Mouse (Mus musculus) right cerebral cortex, adult 2 months (tissue): ENCODE results near the gene Mbnl2.
A peak's percentile ranks its signal among the peaks of the same experiment; 100 is the strongest.

ENCODE experiments used
- DNase-seq, 2 experiments: peaks; one replicate each; pipeline ENCODE4 v3.0.0; 2021 to 2022; ENCODE audit warnings: low spot score in 2 of 2

Mbnl2 gene

GRCm38 (mm10) chr14:120416886-120417285 lies 141.4 kb downstream of the Mbnl2 start:
- DNase-seq: no peak

GRCm38 (mm10) chr14:120418964-120419363 lies 143.5 kb downstream of the Mbnl2 start:
- DNase-seq: no peak

GRCm38 (mm10) chr14:120428497-120428896 lies 153.0 kb downstream of the Mbnl2 start:
- DNase-seq: peak; percentile 61 to 76

GRCm38 (mm10) chr14:120432773-120433172 lies 157.3 kb downstream of the Mbnl2 start:
- DNase-seq: no peak

- DNase-seq: peak in 1 of 2 experiments; percentile 16
Observed at GRCm38 (mm10) chr14:120433931-120434398, 158.5 kb downstream of the Mbnl2 start.

GRCm38 (mm10) chr14:120434831-120435230 lies 159.4 kb downstream of the Mbnl2 start:
- no peak for DNase-seq

- DNase-seq: no peak
Observed at GRCm38 (mm10) chr14:120440716-120441115, 165.2 kb downstream of the Mbnl2 start.

GRCm38 (mm10) chr14:120441256-120441655 lies 165.8 kb downstream of the Mbnl2 start:
- DNase-seq: peak in 1 of 2 experiments; percentile 19

- DNase-seq: no peak
Observed at GRCm38 (mm10) chr14:120441836-120442235, 166.4 kb downstream of the Mbnl2 start.

- DNase-seq: no peak
Observed at GRCm38 (mm10) chr14:120454221-120454620, 178.8 kb downstream of the Mbnl2 start.

GRCm38 (mm10) chr14:120463938-120464727 lies 188.7 kb downstream of the Mbnl2 start:
- no peak for DNase-seq

GRCm38 (mm10) chr14:120466816-120467215 lies 191.3 kb downstream of the Mbnl2 start:
- no peak for DNase-seq

GRCm38 (mm10) chr14:120469126-120469790 lies 193.8 kb downstream of the Mbnl2 start:
- DNase-seq: no peak

- no peak for DNase-seq
Observed at GRCm38 (mm10) chr14:120476186-120476697, 200.8 kb downstream of the Mbnl2 start.

- DNase-seq: peak; percentile 99
Observed at GRCm38 (mm10) chr14:120477288-120477981, 202.0 kb downstream of the Mbnl2 start.

GRCm38 (mm10) chr14:120477982-120478568 lies 202.6 kb downstream of the Mbnl2 start, which contains the start of gene Rap2a:
Rap2a (plus strand) TSS chr14:120478444.
- peak; percentile 96 to 98 for DNase-seq

- DNase-seq: no peak
Observed at GRCm38 (mm10) chr14:120478641-120479341, 203.3 kb downstream of the Mbnl2 start.

- no peak for DNase-seq
Observed at GRCm38 (mm10) chr14:120480341-120480900, 205.0 kb downstream of the Mbnl2 start.

GRCm38 (mm10) chr14:120480927-120481326 lies 205.5 kb downstream of the Mbnl2 start:
- no peak for DNase-seq
